Mouse (Mus musculus) olfactory bulb, adult 2 months (tissue): ENCODE measurements around the gene 4930578C19Rik.

Source experiments
- CTCF ChIP-seq: fragments of 200-500 bp; IDR thresholded peaks from 2 replicates; pipeline ENCODE4 v1.5.1; 2012; ENCODE audit warnings: low read depth, mild to moderate bottlenecking, low read length, moderate library complexity; ENCODE audit not compliant: insufficient read depth
- POLR2A ChIP-seq: fragments of 200-500 bp; IDR thresholded peaks from 2 replicates; pipeline ENCODE4 v1.6.1; 2012; ENCODE audit warnings: mild to moderate bottlenecking, low read depth, low read length, moderate library complexity; ENCODE audit not compliant: insufficient read depth

GRCm38 (mm10) chrX:18462879-18463278 lies 1.7 kb upstream of the 4930578C19Rik start:
- no peak for TF ChIP-seq CTCF
- no peak for TF ChIP-seq POLR2A
